Mouse (Mus musculus): ENCODE measurements around the gene Arhgef25.

DNA sequence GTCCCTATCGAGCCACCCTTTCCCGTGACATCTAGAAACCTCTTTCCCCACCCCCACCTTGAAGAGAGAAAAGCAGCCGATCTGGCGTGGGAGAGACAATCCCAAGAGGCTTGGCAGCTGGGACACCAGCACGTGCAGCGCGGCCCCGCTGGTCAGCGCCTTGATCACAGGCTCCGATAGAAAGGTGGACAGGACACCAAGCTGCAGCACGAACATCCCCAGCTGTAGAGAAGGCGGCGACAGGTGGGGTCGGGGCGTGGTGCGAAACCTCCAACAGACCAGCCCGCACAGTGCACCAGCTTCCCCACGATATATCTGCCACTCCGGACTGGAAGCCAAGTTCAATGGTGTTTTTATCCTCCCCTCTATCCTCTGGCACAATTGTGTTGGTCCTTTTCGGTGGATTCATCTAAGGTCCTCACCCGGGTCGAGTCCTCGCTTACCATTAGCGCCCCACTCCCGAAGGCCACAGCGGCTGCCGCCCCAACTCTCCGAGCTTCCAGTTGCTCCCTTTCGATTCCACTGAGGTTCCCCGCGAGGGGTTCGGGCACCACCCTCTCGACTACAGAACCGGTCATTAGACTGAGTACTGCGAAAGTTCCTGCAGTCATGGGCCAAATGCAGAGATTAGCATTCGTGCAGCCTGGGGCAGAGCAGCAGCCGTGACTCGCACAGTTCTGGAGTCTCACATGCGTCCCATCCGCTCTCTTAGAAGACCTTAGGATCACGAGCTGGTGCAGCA lies 11.4 kb downstream of the Arhgef25 start:
- TF ChIP-seq CTCF (IDR thresholded peaks at IDR 0.05; ENCODE audit: control insufficient read depth, insufficient read depth, low read length), result no peak
- no peak for TF ChIP-seq POLR2A (IDR thresholded peaks at IDR 0.05; ENCODE audit: borderline replicate concordance, control insufficient read depth, low read depth, low read length)

Data from bone marrow, adult 2 months (tissue).